Mouse (Mus musculus): ENCODE data around the gene Olfr235. TPM values are rescaled to one million over a fixed set of nuclear protein-coding genes. Genes with fewer than 3 reads are reported as not detected.
"Not testable (repeated sequence)": the region's sequence is repeated elsewhere in the genome, so short reads cannot be mapped to it uniquely, and the experiment has no call there.

Olfr235 gene
- total RNA-seq (2021), result not detected
- long read RNA-seq, experiment 1, result 0 reads
- long read RNA-seq, experiment 2, result 0 reads

GRCm38 (mm10) chr19:12260732-12261131, at the start of gene Olfr235:
Olfr235 (plus strand) TSS chr19:12261032.
- no peak for DNase-seq

DNA sequence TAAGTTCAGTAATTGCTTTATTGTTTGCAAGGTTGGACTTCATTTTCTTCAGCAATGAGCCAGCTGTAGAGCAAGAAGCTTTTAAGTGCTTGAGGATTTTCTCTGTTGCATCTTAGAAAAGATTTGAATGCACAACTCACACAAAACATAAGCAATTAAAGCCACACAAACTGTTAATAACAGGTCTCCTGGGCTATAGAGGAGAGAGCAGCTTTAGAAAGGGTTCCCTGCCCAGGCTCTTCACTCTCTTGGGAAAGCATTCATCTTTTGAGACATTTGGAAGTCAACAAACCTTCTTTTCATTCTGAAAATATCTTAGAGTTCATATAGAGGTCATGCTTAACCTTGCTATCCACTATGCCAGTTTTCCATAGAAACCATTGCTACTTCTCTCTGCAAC, 28.3 kb upstream of the Olfr235 start, which contains the start of gene Olfr1432:
Olfr1432 (minus strand) TSS at position 101 of the 400 bp plus-strand sequence.
- DNase-seq, result not testable (repeated sequence)

- DNase-seq, result no peak
These were observed 19.3 kb upstream of the Olfr235 start, which contains the start of gene Olfr262 for GRCm38 (mm10) chr19:12241559-12241958. Olfr262 (minus strand) TSS chr19:12241659.

DNA sequence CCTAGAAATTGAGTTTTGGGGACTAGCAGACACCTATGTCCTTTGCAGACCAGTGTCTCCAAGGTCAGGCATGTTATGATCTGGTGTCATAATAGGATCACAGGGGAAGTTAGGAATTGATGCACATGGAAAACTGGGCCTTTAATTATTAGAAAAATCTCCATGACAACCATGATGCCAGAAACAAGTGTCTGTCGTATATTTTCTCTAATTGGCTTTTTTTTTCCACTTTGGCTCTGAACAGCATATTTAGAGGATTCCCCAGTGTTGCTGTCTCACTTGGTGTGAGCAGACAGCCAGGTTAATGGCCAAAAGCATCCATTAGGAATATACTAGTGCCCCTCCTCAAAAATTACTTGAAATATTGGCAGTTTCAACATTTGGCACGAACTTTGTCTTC, 18.7 kb downstream of the Olfr235 start, which contains the start of gene Olfr1434:
Olfr1434 (plus strand) TSS at position 301 of the 400 bp plus-strand sequence.
- no peak for DNase-seq

GRCm38 (mm10) chr19:12292979-12293378, 32.1 kb downstream of the Olfr235 start:
- no peak for DNase-seq

GRCm38 (mm10) chr19:12299030-12299429, 38.2 kb downstream of the Olfr235 start, which contains the start of gene Olfr1436:
Olfr1436 (minus strand) TSS chr19:12299130.
- DNase-seq, result not testable (repeated sequence)

Other genes with a start within 250 kb of the Olfr235 start
- gene Olfr1423, start 219.7 kb upstream of the Olfr235 start, total RNA-seq (2021), result not detected
- not detected for gene Olfr1424, start 198.3 kb upstream of the Olfr235 start, total RNA-seq (2021)
- not detected for gene Olfr1425, start 183.3 kb upstream of the Olfr235 start, total RNA-seq (2021)
- not detected for gene Olfr1426, start 169.0 kb upstream of the Olfr235 start, total RNA-seq (2021)
- not detected for gene Olfr1427, start 157.7 kb upstream of the Olfr235 start, total RNA-seq (2021)
- gene Olfr1428, start 145.1 kb upstream of the Olfr235 start, total RNA-seq (2021), result not detected
- not detected for gene Olfr76, start 137.8 kb upstream of the Olfr235 start, total RNA-seq (2021)
- not detected for gene Olfr1555-ps1, start 90.9 kb upstream of the Olfr235 start, total RNA-seq (2021)
- not detected for gene Olfr1431, start 60.4 kb upstream of the Olfr235 start, total RNA-seq (2021)
- not detected for gene Olfr1432, start 28.4 kb upstream of the Olfr235 start, total RNA-seq (2021)
- gene Olfr262, start 19.4 kb upstream of the Olfr235 start, total RNA-seq (2021), result not detected
- gene Olfr1434, start 18.8 kb downstream of the Olfr235 start, total RNA-seq (2021), result not detected
- gene Olfr1436, start 38.1 kb downstream of the Olfr235 start, total RNA-seq (2021), result not detected
- not detected for gene Olfr1437, start 64.1 kb downstream of the Olfr235 start, total RNA-seq (2021)
- not detected for gene Olfr1438-ps1, start 74.9 kb downstream of the Olfr235 start, total RNA-seq (2021)
- gene Olfr1440, start 126.2 kb downstream of the Olfr235 start, total RNA-seq (2021), result not detected
- not detected for gene Olfr1441, start 156.4 kb downstream of the Olfr235 start, total RNA-seq (2021)
- not detected for gene Pfpl, start 166.9 kb downstream of the Olfr235 start, total RNA-seq (2021)
- gene Mpeg1, start 199.7 kb downstream of the Olfr235 start, total RNA-seq (2021), result 10 to 100 TPM; 15.1 to 16.1 TPM
- 10 to 100 TPM; 22.5 to 24.4 TPM for gene Dtx4, start 240.4 kb downstream of the Olfr235 start, total RNA-seq (2021)

Measured in adrenal gland, postnatal 10 days (tissue).